Mouse (Mus musculus): ENCODE data around the gene Orc2.

Gene Orc2

GRCm38 (mm10) chr1:58504577-58505254 is at the start of gene Orc2:
TSS of gene Orc2 (minus strand) at chr1:58505109.
- peak; percentile 89 for DNase-seq (ENCODE audit: low spot score)

- DNase-seq (ENCODE audit: low spot score): no peak
These were observed 36.5 kb upstream of the Orc2 start for GRCm38 (mm10) chr1:58541386-58541785.

- no peak for DNase-seq (ENCODE audit: low spot score)
These were observed 2.3 kb upstream of the Orc2 start for GRCm38 (mm10) chr1:58507249-58507648.

- DNase-seq (ENCODE audit: low spot score): no peak
These were observed 1.0 kb downstream of the Orc2 start for GRCm38 (mm10) chr1:58503793-58504370.

GRCm38 (mm10) chr1:58503134-58503533 is 1.8 kb downstream of the Orc2 start:
- no peak for DNase-seq (ENCODE audit: low spot score)

- DNase-seq (ENCODE audit: low spot score): no peak
These were observed 6.2 kb downstream of the Orc2 start for GRCm38 (mm10) chr1:58498758-58499157.

- no peak for DNase-seq (ENCODE audit: low spot score)
These were observed 7.2 kb downstream of the Orc2 start for GRCm38 (mm10) chr1:58497678-58498077.

- no peak for DNase-seq (ENCODE audit: low spot score)
These were observed 9.3 kb downstream of the Orc2 start for GRCm38 (mm10) chr1:58495603-58496002.

- DNase-seq (ENCODE audit: low spot score): no peak
These were observed 22.3 kb downstream of the Orc2 start for GRCm38 (mm10) chr1:58482647-58483046.

GRCm38 (mm10) chr1:58475662-58476061 is 29.2 kb downstream of the Orc2 start:
- no peak for DNase-seq (ENCODE audit: low spot score)

GRCm38 (mm10) chr1:58465561-58465960 is 39.3 kb downstream of the Orc2 start:
- no peak for DNase-seq (ENCODE audit: low spot score)

GRCm38 (mm10) chr1:58465042-58465441 is 39.9 kb downstream of the Orc2 start:
- no peak for DNase-seq (ENCODE audit: low spot score)

GRCm38 (mm10) chr1:58463935-58464334 is 41.0 kb downstream of the Orc2 start:
- no peak for DNase-seq (ENCODE audit: low spot score)

- DNase-seq (ENCODE audit: low spot score): no peak
These were observed 44.3 kb downstream of the Orc2 start for GRCm38 (mm10) chr1:58460566-58460965.

GRCm38 (mm10) chr1:58458867-58459266 is 46.0 kb downstream of the Orc2 start:
- DNase-seq (ENCODE audit: low spot score): no peak

- no peak for DNase-seq (ENCODE audit: low spot score)
These were observed 46.7 kb downstream of the Orc2 start for GRCm38 (mm10) chr1:58458175-58458574.

- no peak for DNase-seq (ENCODE audit: low spot score)
These were observed 50.6 kb downstream of the Orc2 start for GRCm38 (mm10) chr1:58454316-58454715.

- no peak for DNase-seq (ENCODE audit: low spot score)
These were observed 56.5 kb downstream of the Orc2 start for GRCm38 (mm10) chr1:58448396-58448795.

GRCm38 (mm10) chr1:58447766-58448165 is 57.1 kb downstream of the Orc2 start:
- DNase-seq (ENCODE audit: low spot score): no peak

GRCm38 (mm10) chr1:58445861-58446260 is 59.0 kb downstream of the Orc2 start:
- no peak for DNase-seq (ENCODE audit: low spot score)

GRCm38 (mm10) chr1:58445143-58445722 is 59.7 kb downstream of the Orc2 start, which contains the start of the genes Nif3l1 and Ppil3:
TSS of gene Nif3l1 (plus strand) at chr1:58445151.
TSS of gene Ppil3 (minus strand) at chr1:58445486.
- peak; percentile 86 for DNase-seq (ENCODE audit: low spot score)

GRCm38 (mm10) chr1:58444691-58445090 is 60.2 kb downstream of the Orc2 start:
- DNase-seq (ENCODE audit: low spot score): no peak

- no peak for DNase-seq (ENCODE audit: low spot score)
These were observed 80.4 kb downstream of the Orc2 start for GRCm38 (mm10) chr1:58424551-58424950.
